Mouse (Mus musculus): ENCODE data around the gene Mpc2. TPM values are rescaled to one million over a fixed set of nuclear protein-coding genes. Genes with fewer than 3 reads are reported as not detected.

Gene Mpc2
- polyA plus RNA-seq, 1 experiment from 2014 or later, result 780 TPM

DNA sequence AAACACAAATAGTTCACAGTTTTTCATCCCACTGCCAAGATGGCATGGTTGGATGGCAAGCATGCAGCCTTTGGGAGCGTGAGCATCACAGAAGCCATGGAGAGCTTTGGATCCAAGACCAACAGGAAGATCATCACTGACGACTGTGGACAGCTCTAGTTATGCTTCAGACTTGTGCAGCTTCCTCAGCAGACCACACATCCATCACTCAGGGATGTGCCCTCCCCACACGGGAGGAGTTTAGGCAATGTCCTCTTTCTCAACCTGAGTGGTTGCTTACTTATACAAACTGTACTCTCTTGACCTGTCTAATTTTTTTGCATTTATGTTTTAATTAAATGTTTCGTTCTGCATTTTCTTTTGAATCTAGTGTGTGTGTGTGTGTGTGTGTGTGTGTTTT lies 28.8 kb downstream of the Mpc2 start:
- no peak for DNase-seq (ENCODE audit: low spot score)
- Histone ChIP-seq H3K36me3 (ENCODE audit: insufficient read depth, low read length) (0 out of 2 replicates have a peak, but pooled peaks cover 5% of the 10 kb centered on the region), H3K9ac (ENCODE audit: low read depth, low read length) (no peak overlapping the region), H3K4me1 (replicated peaks; ENCODE audit: insufficient read depth, low read length) (no peaks in the 10 kb centered on the region), H3K4me3 (replicated peaks; ENCODE audit: low read depth, low read length) (no peak overlapping the region), H3K9me3 (replicated peaks; ENCODE audit: low read length) (no peaks in the 10 kb centered on the region), H3K4me2 (ENCODE audit: low read length) (no peak overlapping the region), H3K27me3 (ENCODE audit: insufficient read depth, low read length) (no peaks in the 10 kb centered on the region), H3K27ac (no peak overlapping the region)
- ATAC-seq (replicated peaks; ENCODE audit: low FRiP score, low read depth), result no peak
- whole genome bisulfite sequencing, result 83% methylated on average over 4 of the region's 4 CpGs
- no peak for TF ChIP-seq CTCF (IDR thresholded peaks at IDR 0.05; ENCODE audit: low read depth)

DNA sequence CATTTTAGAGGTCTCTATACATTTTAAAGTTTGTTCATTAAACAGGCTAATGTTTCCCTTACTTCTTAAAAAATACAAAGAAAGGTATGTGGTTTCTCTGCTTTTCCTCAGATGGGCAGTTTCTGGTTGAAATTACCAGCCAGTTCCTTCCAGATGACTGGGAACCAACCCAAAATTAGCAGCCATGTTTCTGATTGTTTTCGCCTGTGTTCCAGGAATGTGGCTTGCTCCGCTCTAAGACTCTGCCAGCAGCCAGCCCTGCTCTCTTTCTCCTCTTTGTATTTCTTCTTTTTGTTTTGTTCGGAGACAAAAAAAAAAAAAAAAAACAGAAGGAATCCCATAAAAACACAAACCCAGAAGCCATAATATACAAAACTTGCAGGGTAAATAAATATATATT lies 38.4 kb downstream of the Mpc2 start:
- Histone ChIP-seq H3K4me2 (ENCODE audit: low read length) (no peak overlapping the region), H3K9ac (ENCODE audit: low read depth, low read length) (no peak overlapping the region), H3K9me3 (replicated peaks; ENCODE audit: low read length) (no peaks in the 10 kb centered on the region), H3K27me3 (ENCODE audit: insufficient read depth, low read length) (no peaks in the 10 kb centered on the region), H3K4me1 (replicated peaks; ENCODE audit: insufficient read depth, low read length) (peaks cover 7% of the 10 kb centered on the region; the same call in 1 of the 2 replicates), H3K36me3 (ENCODE audit: insufficient read depth, low read length) (no peaks in the 10 kb centered on the region), H3K27ac (no peak overlapping the region), H3K4me3 (replicated peaks; ENCODE audit: low read depth, low read length) (no peak overlapping the region)
- ATAC-seq (replicated peaks; ENCODE audit: low FRiP score, low read depth) (no peak), DNase-seq (ENCODE audit: low spot score) (peak; percentile 18)
- no peak for TF ChIP-seq CTCF (IDR thresholded peaks at IDR 0.05; ENCODE audit: low read depth)
- WGBS, result 70% methylated on average over 3 of the region's 3 CpGs

DNA sequence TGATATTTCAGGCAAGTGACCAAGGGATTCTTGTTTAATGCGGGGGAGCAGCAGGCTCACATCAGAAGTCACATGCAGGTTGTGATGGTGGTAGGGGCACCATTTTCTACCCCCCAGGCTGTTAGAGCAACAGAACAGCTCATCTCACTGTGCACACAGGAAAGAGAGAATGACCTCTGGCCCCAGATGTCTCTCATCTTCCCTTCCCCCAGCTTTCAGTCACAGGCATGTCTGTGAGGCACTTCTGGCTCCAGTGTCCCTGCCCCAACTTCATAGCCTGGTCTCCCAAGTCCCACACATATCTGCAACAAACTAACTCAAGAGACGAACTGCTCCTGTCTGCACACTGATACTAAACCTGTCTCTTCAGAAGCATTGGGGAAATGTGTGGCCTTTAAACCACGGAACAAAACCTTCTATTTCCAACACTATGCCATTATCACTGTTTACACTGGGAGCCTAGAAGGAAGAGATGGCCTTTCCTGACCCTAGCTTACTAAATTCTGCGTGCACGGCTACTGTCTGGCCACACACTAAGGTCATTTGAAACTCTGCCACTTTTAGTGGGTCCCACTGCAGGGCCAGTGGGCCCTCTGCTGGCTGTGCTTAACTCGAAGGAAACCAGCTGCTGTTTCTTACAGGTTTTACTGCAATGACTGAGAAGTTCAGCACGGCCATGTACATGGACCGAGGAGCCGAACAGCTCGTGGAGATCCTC lies 43.0 kb downstream of the Mpc2 start:
- WGBS, result 10% methylated on average over 10 of the region's 10 CpGs
- Histone ChIP-seq H3K27ac (peak overlapping the region; percentile 31; the same call in 1 of the 2 replicates), H3K9ac (ENCODE audit: low read depth, low read length) (no peak overlapping the region), H3K36me3 (ENCODE audit: insufficient read depth, low read length) (no peaks in the 10 kb centered on the region), H3K9me3 (replicated peaks; ENCODE audit: low read length) (no peaks in the 10 kb centered on the region), H3K4me2 (ENCODE audit: low read length) (no peak overlapping the region), H3K4me1 (replicated peaks; ENCODE audit: insufficient read depth, low read length) (peaks cover 7% of the 10 kb centered on the region; the same call in 1 of the 2 replicates), H3K27me3 (ENCODE audit: insufficient read depth, low read length) (no peaks in the 10 kb centered on the region), H3K4me3 (replicated peaks; ENCODE audit: low read depth, low read length) (no peak overlapping the region)
- DNase-seq (ENCODE audit: low spot score) (peak; percentile 78), ATAC-seq (replicated peaks; ENCODE audit: low FRiP score, low read depth) (peak; percentile 76; the same call in 1 of the 2 replicates)
- TF ChIP-seq CTCF (IDR thresholded peaks at IDR 0.05; ENCODE audit: low read depth), result peak; percentile 81

DNA sequence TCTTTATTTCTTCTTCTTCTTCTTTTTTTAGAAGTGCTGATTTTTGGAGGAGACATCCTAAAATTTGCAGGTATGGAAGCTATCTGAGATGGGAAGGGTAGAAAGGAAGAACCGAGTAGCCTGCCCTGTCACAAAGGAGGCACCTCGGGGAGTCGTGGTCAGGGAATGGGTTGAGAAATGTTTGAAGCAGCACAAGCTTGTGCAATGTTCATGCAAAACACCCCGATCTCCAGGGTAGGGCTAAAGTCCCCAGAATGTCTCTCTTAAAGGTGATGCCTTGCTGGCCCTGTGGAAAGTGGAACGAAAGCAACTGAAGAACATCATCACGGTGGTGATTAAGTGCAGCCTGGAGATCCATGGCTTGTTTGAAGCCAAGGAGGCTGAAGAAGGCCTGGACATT lies 45.9 kb downstream of the Mpc2 start:
- H3K4me2 ChIP-seq (ENCODE audit: low read length), result no peak overlapping the region
- H3K9me3 ChIP-seq (replicated peaks; ENCODE audit: low read length), result no peaks in the 10 kb centered on the region
- no peaks in the 10 kb centered on the region for H3K36me3 ChIP-seq (ENCODE audit: insufficient read depth, low read length)
- ATAC-seq (replicated peaks; ENCODE audit: low FRiP score, low read depth) (no peak), DNase-seq (ENCODE audit: low spot score) (no peak)
- no peak overlapping the region for H3K27ac ChIP-seq
- no peak for TF ChIP-seq CTCF (IDR thresholded peaks at IDR 0.05; ENCODE audit: low read depth)
- H3K4me1 ChIP-seq (replicated peaks; ENCODE audit: insufficient read depth, low read length), result peaks cover 7% of the 10 kb centered on the region; the same call in 1 of the 2 replicates
- 79% methylated on average over 6 of the region's 6 CpGs for WGBS
- H3K9ac ChIP-seq (ENCODE audit: low read depth, low read length), result no peak overlapping the region
- H3K4me3 ChIP-seq (replicated peaks; ENCODE audit: low read depth, low read length), result no peak overlapping the region
- H3K27me3 ChIP-seq (ENCODE audit: insufficient read depth, low read length), result no peaks in the 10 kb centered on the region

DNA sequence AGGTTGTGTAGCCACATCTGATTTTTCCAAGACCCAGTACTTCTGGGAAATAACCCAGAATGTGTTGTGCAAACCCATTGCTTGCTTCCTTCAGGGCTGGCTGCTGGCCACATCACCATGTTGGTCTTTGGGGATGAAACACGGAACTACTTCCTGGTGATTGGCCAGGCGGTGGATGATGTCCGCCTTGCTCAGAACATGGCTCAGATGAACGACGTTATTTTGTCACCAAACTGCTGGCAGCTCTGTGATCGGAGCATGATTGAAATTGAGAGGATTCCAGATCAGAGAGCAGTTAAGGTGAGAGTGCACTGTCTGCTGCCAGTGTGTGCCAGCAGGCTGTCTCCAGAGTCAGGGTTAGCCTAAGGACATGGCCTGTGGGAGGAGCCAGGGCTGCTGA lies 49.7 kb downstream of the Mpc2 start:
- TF ChIP-seq CTCF (IDR thresholded peaks at IDR 0.05; ENCODE audit: low read depth), result no peak
- Histone ChIP-seq H3K4me2 (ENCODE audit: low read length) (no peak overlapping the region), H3K27ac (no peak overlapping the region), H3K9ac (ENCODE audit: low read depth, low read length) (no peak overlapping the region), H3K9me3 (replicated peaks; ENCODE audit: low read length) (no peaks in the 10 kb centered on the region), H3K4me1 (replicated peaks; ENCODE audit: insufficient read depth, low read length) (no peaks in the 10 kb centered on the region), H3K36me3 (ENCODE audit: insufficient read depth, low read length) (no peaks in the 10 kb centered on the region), H3K4me3 (replicated peaks; ENCODE audit: low read depth, low read length) (no peak overlapping the region), H3K27me3 (ENCODE audit: insufficient read depth, low read length) (no peaks in the 10 kb centered on the region)
- 80% methylated on average over 6 of the region's 6 CpGs for WGBS
- ATAC-seq (replicated peaks; ENCODE audit: low FRiP score, low read depth) (no peak), DNase-seq (ENCODE audit: low spot score) (no peak)

DNA sequence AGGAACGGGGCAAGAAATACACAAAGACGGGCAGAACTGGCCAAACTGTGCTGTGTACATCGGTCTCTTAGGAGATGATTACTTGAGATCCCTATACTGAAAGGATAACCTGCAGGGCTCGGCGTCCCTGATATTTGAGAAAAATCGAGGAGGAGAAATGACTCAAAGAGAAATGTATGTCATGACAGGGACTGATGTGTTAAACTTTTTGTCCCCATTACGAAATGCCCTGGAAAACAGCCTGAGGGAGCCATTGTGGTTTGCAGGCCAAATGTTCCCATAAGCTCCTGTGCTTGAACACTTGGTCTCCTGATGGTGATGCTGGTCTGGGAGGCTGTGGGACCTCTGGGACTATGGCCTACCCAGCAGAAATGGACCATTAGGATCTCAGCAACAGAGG lies 60.3 kb downstream of the Mpc2 start:
- ATAC-seq (replicated peaks; ENCODE audit: low FRiP score, low read depth), result no peak
- 91% methylated on average over 7 of the region's 7 CpGs for WGBS
- no peak for DNase-seq (ENCODE audit: low spot score)

More for the DNA sequence above, 60.3 kb downstream of the Mpc2 start:
- H3K36me3 ChIP-seq (ENCODE audit: insufficient read depth, low read length), result no peaks in the 10 kb centered on the region
- no peak overlapping the region for H3K9ac ChIP-seq (ENCODE audit: low read depth, low read length)
- no peaks in the 10 kb centered on the region for H3K4me1 ChIP-seq (replicated peaks; ENCODE audit: insufficient read depth, low read length)
- no peaks in the 10 kb centered on the region for H3K9me3 ChIP-seq (replicated peaks; ENCODE audit: low read length)
- no peak overlapping the region for H3K4me3 ChIP-seq (replicated peaks; ENCODE audit: low read depth, low read length)
- no peaks in the 10 kb centered on the region for H3K27me3 ChIP-seq (ENCODE audit: insufficient read depth, low read length)
- no peak overlapping the region for H3K4me2 ChIP-seq (ENCODE audit: low read length)
- no peak overlapping the region for H3K27ac ChIP-seq
- TF ChIP-seq CTCF (IDR thresholded peaks at IDR 0.05; ENCODE audit: low read depth), result no peak

Other genes with a start within 250 kb of the Mpc2 start
- gene Tiprl, start 223.6 kb upstream of the Mpc2 start, polyA plus RNA-seq (2015; fragmentation: Nextera tagmentation; extraction: Ambion mirVana), result 100 and 103 TPM in 2 replicates
- gene Gpr161, start 164.8 kb upstream of the Mpc2 start, polyA plus RNA-seq (2015; fragmentation: Nextera tagmentation; extraction: Ambion mirVana), result 0.87 and 0.94 TPM in 2 replicates
- 20.6 and 22.7 TPM in 2 replicates for gene Dcaf6, start 162 bp upstream of the Mpc2 start, polyA plus RNA-seq (2015; fragmentation: Nextera tagmentation; extraction: Ambion mirVana)
- gene Adcy10, start 24.5 kb downstream of the Mpc2 start, polyA plus RNA-seq (2015; fragmentation: Nextera tagmentation; extraction: Ambion mirVana), result 0.23 TPM in 1 of 2 replicates, not detected in the other
- 186 and 191 TPM in 2 replicates for gene Mpzl1, start 173.9 kb downstream of the Mpc2 start, polyA plus RNA-seq (2015; fragmentation: Nextera tagmentation; extraction: Ambion mirVana)
- gene Rcsd1, start 249.1 kb downstream of the Mpc2 start, polyA plus RNA-seq (2015; fragmentation: Nextera tagmentation; extraction: Ambion mirVana), result 53.7 and 57.5 TPM in 2 replicates

Data from kidney, postnatal 0 days (tissue).